Mouse (Mus musculus): ENCODE results near the gene Tiam1. TPM values are rescaled to one million over a fixed set of nuclear protein-coding genes. Genes with fewer than 3 reads are reported as not detected.
"Not testable (repeated sequence)": the region's sequence is repeated elsewhere in the genome, so short reads cannot be mapped to it uniquely, and the experiment has no call there.

Tiam1 gene
- polyA plus RNA-seq, 1 experiment from 2014 or later: 18.5 TPM

DNA sequence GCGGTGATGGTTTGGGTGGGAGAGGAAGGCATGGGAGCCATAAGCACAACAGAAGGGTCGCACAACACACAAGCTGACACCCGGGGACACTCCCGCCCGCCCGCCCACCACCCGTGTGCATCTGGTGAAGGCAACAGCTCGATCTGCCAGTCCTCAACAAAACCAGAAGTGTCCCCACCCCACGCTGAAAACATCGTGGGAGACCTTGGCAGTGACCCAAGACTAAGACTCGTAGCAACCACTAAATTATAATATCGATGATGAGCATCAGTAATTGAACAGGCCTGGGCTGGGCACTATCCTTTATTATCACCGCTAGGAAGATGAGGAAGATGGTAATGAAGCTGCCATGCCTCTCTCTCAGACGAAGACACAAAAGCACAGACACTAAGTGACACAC lies 58.0 kb downstream of the Tiam1 start:
- ATAC-seq (ENCODE audit: insufficient read depth) (no peak), DNase-seq (no peak)
- Histone ChIP-seq H3K9me3 (ENCODE audit: low read depth, low read length) (no peaks in the 10 kb centered on the region), H3K27me3 (ENCODE audit: insufficient read depth, low read length) (no peaks in the 10 kb centered on the region), H3K27ac (ENCODE audit: low read depth) (no peak overlapping the region), H3K4me2 (no peak overlapping the region), H3K4me1 (ENCODE audit: insufficient read depth) (no peaks in the 10 kb centered on the region; the same call in 1 of the 2 replicates), H3K9ac (no peak overlapping the region), H3K36me3 (ENCODE audit: insufficient read depth) (no peaks in the 10 kb centered on the region), H3K4me3 (ENCODE audit: low read depth, low read length) (no peak overlapping the region)
- WGBS: 77% methylated on average over 14 of the region's 14 CpGs
- TF ChIP-seq CTCF (IDR thresholded peaks at IDR 0.05; ENCODE audit: low read depth): no peak

DNA sequence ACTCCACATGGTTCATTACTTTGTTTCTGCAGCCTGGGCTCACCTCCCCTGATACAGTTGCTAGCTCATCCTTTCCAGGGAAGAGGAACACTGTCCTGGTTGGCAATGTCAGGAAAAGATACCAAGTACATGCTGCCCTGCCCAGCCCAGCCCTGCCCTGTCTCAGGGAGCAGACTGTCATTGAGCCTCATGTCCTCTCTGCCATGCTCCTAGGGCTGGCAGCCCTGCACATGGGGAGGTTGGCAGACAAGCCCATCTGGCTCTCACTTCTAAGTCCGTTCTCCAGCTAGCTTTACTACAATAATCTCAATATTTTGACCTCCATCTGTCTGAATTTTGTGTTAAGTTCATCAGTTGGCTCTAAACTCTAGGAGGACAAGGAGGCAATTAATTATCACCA lies 62.4 kb downstream of the Tiam1 start:
- Histone ChIP-seq H3K4me2 (no peak overlapping the region), H3K36me3 (ENCODE audit: insufficient read depth) (no peaks in the 10 kb centered on the region), H3K4me3 (ENCODE audit: low read depth, low read length) (no peak overlapping the region), H3K9me3 (ENCODE audit: low read depth, low read length) (no peaks in the 10 kb centered on the region), H3K4me1 (ENCODE audit: insufficient read depth) (no peaks in the 10 kb centered on the region; the same call in 1 of the 2 replicates), H3K27ac (ENCODE audit: low read depth) (no peak overlapping the region), H3K9ac (no peak overlapping the region), H3K27me3 (ENCODE audit: insufficient read depth, low read length) (no peaks in the 10 kb centered on the region)
- TF ChIP-seq CTCF (IDR thresholded peaks at IDR 0.05; ENCODE audit: low read depth): no peak
- ATAC-seq (ENCODE audit: insufficient read depth): no peak
- DNase-seq: no peak
- WGBS: 46% methylated on average over 1 of the region's 1 CpGs

DNA sequence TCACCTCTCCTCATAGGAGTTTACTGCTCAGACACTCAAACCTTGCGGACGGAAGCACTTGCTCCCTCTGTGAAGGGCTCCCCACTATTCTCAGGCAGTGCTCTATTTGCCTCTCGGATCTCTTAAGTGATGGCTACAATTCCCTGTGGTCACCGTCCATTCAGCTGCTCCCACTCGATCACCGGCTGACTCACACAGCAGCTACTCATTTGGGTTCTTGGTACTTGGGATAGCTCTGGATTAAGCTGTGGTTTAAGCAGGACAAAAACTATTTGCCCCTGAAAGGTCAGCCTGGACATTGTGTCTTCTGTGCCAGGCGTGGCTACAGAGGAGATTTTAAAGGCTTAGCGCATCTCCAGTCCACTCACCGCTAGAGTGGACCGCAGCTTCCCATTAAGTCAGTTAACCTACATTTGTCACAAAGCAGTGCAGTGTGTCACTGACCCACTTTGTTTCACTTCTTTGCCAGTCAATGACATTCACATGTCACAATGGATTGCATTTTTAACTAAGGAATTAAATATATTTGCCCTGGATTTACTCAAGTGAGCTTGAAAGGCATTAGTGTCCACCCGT lies 64.7 kb downstream of the Tiam1 start:
- no peak overlapping the region for H3K9ac ChIP-seq
- no peak for TF ChIP-seq CTCF (IDR thresholded peaks at IDR 0.05; ENCODE audit: low read depth)
- 74% methylated on average over 11 of the region's 11 CpGs for WGBS
- H3K4me2 ChIP-seq: no peak overlapping the region
- no peaks in the 10 kb centered on the region for H3K9me3 ChIP-seq (ENCODE audit: low read depth, low read length)
- H3K27me3 ChIP-seq (ENCODE audit: insufficient read depth, low read length): no peaks in the 10 kb centered on the region
- H3K36me3 ChIP-seq (ENCODE audit: insufficient read depth): no peaks in the 10 kb centered on the region
- no peak overlapping the region for H3K27ac ChIP-seq (ENCODE audit: low read depth)
- no peaks in the 10 kb centered on the region for H3K4me1 ChIP-seq (ENCODE audit: insufficient read depth)
- H3K4me3 ChIP-seq (ENCODE audit: low read depth, low read length): no peak overlapping the region
- DNase-seq (no peak), ATAC-seq (ENCODE audit: insufficient read depth) (no peak)

DNA sequence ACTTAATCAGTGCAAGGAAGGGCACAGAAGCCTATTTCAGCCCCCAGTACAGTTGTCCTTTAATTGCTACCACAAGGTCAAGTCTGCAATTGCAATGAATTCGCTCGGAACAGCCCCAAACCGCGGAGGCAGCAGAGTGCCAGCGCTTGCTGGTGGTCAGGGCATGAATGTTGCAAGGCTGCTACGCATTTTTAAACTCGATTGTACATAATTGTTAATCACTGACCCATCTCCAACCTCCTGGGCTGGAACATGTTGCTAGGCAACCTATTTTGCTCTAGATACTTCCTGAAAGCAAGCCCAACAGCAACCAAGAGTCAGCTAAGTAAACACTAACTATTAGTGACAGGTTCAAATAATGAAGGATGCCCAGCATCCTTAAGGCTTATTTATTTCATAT lies 70.1 kb downstream of the Tiam1 start:
- Histone ChIP-seq H3K4me2 (peak overlapping the region; percentile 51), H3K27ac (ENCODE audit: low read depth) (no peak overlapping the region), H3K4me1 (ENCODE audit: insufficient read depth) (peaks cover 19% of the 10 kb centered on the region)

DNA sequence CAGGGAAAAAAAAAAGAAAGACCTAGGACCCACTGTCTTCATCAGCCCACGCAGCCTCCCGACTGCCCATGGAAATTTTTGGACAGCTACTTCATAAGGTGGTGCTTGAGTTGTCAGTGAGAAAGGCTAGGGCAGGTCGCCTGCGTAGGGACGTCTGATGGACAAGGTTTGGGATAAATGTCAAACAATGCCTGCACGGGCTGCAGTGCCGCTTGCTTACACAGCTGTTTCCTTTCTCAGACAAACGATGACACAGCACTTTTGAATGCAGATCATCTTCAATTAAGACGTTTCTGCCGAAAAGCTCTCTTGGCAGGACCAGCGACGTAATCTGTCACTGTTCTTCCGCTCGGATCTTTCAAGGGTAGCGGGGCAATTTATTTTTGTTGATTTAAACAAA lies 70.9 kb downstream of the Tiam1 start:
- no peak overlapping the region for H3K4me3 ChIP-seq (ENCODE audit: low read depth, low read length)

More for the DNA sequence above, 70.1 kb downstream of the Tiam1 start:
- H3K9ac ChIP-seq: no peak overlapping the region
- no peaks in the 10 kb centered on the region for H3K9me3 ChIP-seq (ENCODE audit: low read depth, low read length)
- no peaks in the 10 kb centered on the region for H3K27me3 ChIP-seq (ENCODE audit: insufficient read depth, low read length)
- WGBS: 55% methylated on average over 7 of the region's 7 CpGs
- no peaks in the 10 kb centered on the region for H3K36me3 ChIP-seq (ENCODE audit: insufficient read depth)
- ATAC-seq (ENCODE audit: insufficient read depth) (no peak), DNase-seq (no peak)
- TF ChIP-seq CTCF (IDR thresholded peaks at IDR 0.05; ENCODE audit: low read depth): no peak
- no peak overlapping the region for H3K4me3 ChIP-seq (ENCODE audit: low read depth, low read length)

DNA sequence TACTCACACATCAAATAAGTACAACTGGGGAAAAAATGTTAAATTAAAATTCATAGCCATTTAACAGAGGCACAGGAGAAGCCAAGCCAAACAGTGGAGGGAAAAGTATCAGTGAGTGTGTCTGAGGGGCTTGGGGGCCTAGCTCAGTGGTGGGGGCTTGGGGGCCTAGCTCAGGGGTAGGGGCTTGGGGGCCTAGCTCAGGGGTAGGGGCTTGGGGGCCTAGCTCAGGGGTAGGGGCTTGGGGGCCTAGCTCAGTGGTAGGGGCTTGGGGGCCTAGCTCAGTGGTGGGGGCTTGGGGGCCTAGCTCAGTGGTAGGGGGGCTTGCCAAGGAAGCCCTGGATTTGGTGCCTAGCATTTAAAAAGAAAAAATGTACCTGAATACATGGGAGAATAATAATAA lies 72.4 kb downstream of the Tiam1 start:
- not testable (repeated sequence) for H3K4me2 ChIP-seq; DNase-seq; H3K27me3 ChIP-seq (ENCODE audit: insufficient read depth, low read length); H3K27ac ChIP-seq (ENCODE audit: low read depth); H3K9ac ChIP-seq; H3K4me3 ChIP-seq (ENCODE audit: low read depth, low read length); H3K36me3 ChIP-seq (ENCODE audit: insufficient read depth); H3K9me3 ChIP-seq (ENCODE audit: low read depth, low read length)
- ATAC-seq (ENCODE audit: insufficient read depth): 0 out of 2 replicates have a peak, but pooled peaks have one; percentile 45
- H3K4me1 ChIP-seq (ENCODE audit: insufficient read depth): peaks cover 19% of the 10 kb centered on the region

More for the DNA sequence above, 70.9 kb downstream of the Tiam1 start:
- no peak overlapping the region for H3K9ac ChIP-seq
- no peaks in the 10 kb centered on the region for H3K27me3 ChIP-seq (ENCODE audit: insufficient read depth, low read length)
- TF ChIP-seq CTCF (IDR thresholded peaks at IDR 0.05; ENCODE audit: low read depth): no peak
- H3K4me2 ChIP-seq: peak overlapping the region; percentile 51
- DNase-seq (peak; percentile 88), ATAC-seq (ENCODE audit: insufficient read depth) (peak; percentile 83)
- peaks cover 19% of the 10 kb centered on the region for H3K4me1 ChIP-seq (ENCODE audit: insufficient read depth)
- H3K36me3 ChIP-seq (ENCODE audit: insufficient read depth): no peaks in the 10 kb centered on the region
- H3K9me3 ChIP-seq (ENCODE audit: low read depth, low read length): no peaks in the 10 kb centered on the region
- 4% methylated on average over 15 of the region's 15 CpGs for WGBS
- H3K27ac ChIP-seq (ENCODE audit: low read depth): peak overlapping the region; percentile 8; the same call in 1 of the 2 replicates

DNA sequence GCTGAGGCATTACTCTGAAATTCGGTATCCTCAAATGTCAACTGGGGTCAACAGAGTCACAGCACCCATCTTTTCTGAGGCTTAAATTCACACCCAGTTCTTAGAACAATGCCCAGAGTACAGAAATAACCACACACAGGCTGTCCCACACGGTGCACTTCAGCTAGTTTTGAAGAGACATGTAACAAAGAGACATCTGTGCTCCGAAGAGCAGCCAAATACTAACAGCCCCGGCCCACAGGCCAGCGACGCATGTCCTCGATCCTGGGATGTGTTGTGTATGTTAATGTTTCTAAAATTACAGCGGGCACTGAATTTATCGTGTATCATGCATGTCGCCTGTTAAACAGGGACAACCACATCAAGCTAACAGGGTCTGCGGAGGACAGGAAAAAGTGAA lies 73.5 kb downstream of the Tiam1 start:
- no peaks in the 10 kb centered on the region for H3K36me3 ChIP-seq (ENCODE audit: insufficient read depth)
- H3K27ac ChIP-seq (ENCODE audit: low read depth): no peak overlapping the region
- no peak for TF ChIP-seq CTCF (IDR thresholded peaks at IDR 0.05; ENCODE audit: low read depth)
- no peak overlapping the region for H3K9ac ChIP-seq
- H3K9me3 ChIP-seq (ENCODE audit: low read depth, low read length): no peaks in the 10 kb centered on the region
- H3K4me3 ChIP-seq (ENCODE audit: low read depth, low read length): no peak overlapping the region
- DNase-seq (no peak), ATAC-seq (ENCODE audit: insufficient read depth) (no peak)
- peaks cover 19% of the 10 kb centered on the region for H3K4me1 ChIP-seq (ENCODE audit: insufficient read depth)
- 81% methylated on average over 11 of the region's 11 CpGs for WGBS
- no peak overlapping the region for H3K4me2 ChIP-seq
- no peaks in the 10 kb centered on the region for H3K27me3 ChIP-seq (ENCODE audit: insufficient read depth, low read length)

DNA sequence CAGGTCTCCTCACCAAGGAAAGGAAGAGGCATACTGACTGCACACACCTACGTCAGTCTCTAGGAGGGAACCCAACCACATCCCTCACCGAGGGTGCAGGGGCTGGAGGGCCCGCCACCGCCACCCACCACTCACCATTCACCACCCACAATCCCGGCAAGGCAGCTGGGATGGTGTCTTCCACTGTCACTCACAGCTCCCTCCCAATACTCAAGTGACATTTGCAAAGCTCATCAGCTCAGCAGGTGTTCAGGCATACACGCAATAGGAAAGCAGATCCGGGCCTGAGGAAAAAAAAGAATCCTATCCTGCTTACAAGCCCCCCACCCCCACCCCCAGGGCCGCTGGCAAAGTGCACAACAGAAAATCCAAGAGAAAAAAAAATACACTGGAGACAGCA lies 74.4 kb downstream of the Tiam1 start:
- H3K4me2 ChIP-seq: no peak overlapping the region
- no peak overlapping the region for H3K9ac ChIP-seq
- H3K27me3 ChIP-seq (ENCODE audit: insufficient read depth, low read length): no peaks in the 10 kb centered on the region
- ATAC-seq (ENCODE audit: insufficient read depth) (no peak), DNase-seq (no peak)
- no peaks in the 10 kb centered on the region for H3K9me3 ChIP-seq (ENCODE audit: low read depth, low read length)
- no peak overlapping the region for H3K4me3 ChIP-seq (ENCODE audit: low read depth, low read length)
- no peak overlapping the region for H3K27ac ChIP-seq (ENCODE audit: low read depth)
- no peak for TF ChIP-seq CTCF (IDR thresholded peaks at IDR 0.05; ENCODE audit: low read depth)
- H3K36me3 ChIP-seq (ENCODE audit: insufficient read depth): no peaks in the 10 kb centered on the region
- H3K4me1 ChIP-seq (ENCODE audit: insufficient read depth): peaks cover 19% of the 10 kb centered on the region
- WGBS: 61% methylated on average over 8 of the region's 8 CpGs

Measured in lung, embryonic 14.5 days (tissue).